8 mouse cellular contexts compared by ENCODE assay signal in the genomic region with DNA sequence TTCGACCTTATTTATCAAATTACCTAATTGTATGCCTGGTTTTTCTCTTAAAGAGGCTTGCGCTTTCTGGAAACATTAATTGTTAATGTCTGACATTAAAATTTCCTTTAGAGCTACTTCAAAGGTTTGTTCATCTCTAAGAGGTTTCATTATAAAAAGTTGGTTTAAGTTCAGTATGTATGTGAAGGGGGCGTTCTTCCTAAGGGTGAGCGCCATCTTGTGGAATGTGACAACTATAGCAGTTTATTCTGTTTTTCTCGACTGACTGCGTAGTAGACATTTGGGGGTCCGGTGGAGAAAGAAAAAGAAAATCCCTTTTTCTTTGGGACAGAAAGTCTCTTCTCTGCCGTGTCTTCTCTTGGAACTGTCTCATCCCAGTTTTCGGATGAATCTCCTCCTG. TPM values are rescaled to one million over a fixed set of nuclear protein-coding genes. Genes with fewer than 3 reads are reported as not detected.
DNase-seq lines count a peak whose midpoint lies in the region; ATAC-seq and TF ChIP-seq lines count a peak whose summit lies in the region.

No protein-coding gene starts in this region.

- TF ChIP-seq EP300 in MEL (IDR thresholded peaks at IDR 0.05; ENCODE audit: low read depth in 1 of 2, low read length in 2 of 2): no peak

- H3K9me3 ChIP-seq in heart, embryonic 16.5 days (replicated peaks; ENCODE audit: control insufficient read depth, low read length): no peaks in the 10 kb centered on the region
- no peaks in the 10 kb centered on the region for H3K9me3 ChIP-seq in MEL (replicated peaks; ENCODE audit: insufficient read depth, low read length)
- H3K9me3 ChIP-seq in forebrain, embryonic 11.5 days (ENCODE audit: control insufficient read depth, low read length): no peaks in the 10 kb centered on the region
- no peaks in the 10 kb centered on the region for H3K9me3 ChIP-seq in midbrain, embryonic 16.5 days (replicated peaks; ENCODE audit: control insufficient read depth, low read length, poor library complexity, severe bottlenecking)

- H3K4me3 ChIP-seq in heart, embryonic 16.5 days (ENCODE audit: low read length): no peak overlapping the region
- peak overlapping the region; percentile 36 to 66 for H3K4me3 ChIP-seq in MEL (ENCODE audit: control insufficient read depth in 1 of 2, insufficient read depth in 1 of 2, low read depth in 2 of 2, low read length in 2 of 2)
- no peak overlapping the region for H3K4me3 ChIP-seq in forebrain, embryonic 11.5 days (ENCODE audit: low read depth, low read length)
- no peak overlapping the region for H3K4me3 ChIP-seq in midbrain, embryonic 16.5 days (ENCODE audit: low read depth, low read length)

- peak overlapping the region; percentile 47 for H3K4me2 ChIP-seq in heart, embryonic 16.5 days (ENCODE audit: low read depth, low read length)
- H3K4me2 ChIP-seq in forebrain, embryonic 11.5 days (ENCODE audit: low read depth, low read length, severe bottlenecking): no peak overlapping the region
- H3K4me2 ChIP-seq in midbrain, embryonic 16.5 days (ENCODE audit: low read length): no peak overlapping the region

- TF ChIP-seq POLR2A in MEL (IDR thresholded peaks at IDR 0.05; ENCODE audit: control insufficient read depth in 1 of 2, insufficient read depth in 1 of 2, low read depth in 1 of 2, low read length in 2 of 2, poor library complexity in 1 of 2): no peak

- peak; percentile 97 for TF ChIP-seq RAD21 in MEL (IDR thresholded peaks at IDR 0.05; ENCODE audit: low read depth, low read length)

- ATAC-seq in heart, embryonic 16.5 days (replicated peaks; ENCODE audit: extremely low read depth, insufficient read depth, low FRiP score): no peak
- no peak for ATAC-seq in forebrain, embryonic 11.5 days (replicated peaks; ENCODE audit: low FRiP score)
- ATAC-seq in midbrain, embryonic 16.5 days: no peak

- no peaks in the 10 kb centered on the region for H3K27me3 ChIP-seq in heart, embryonic 16.5 days (ENCODE audit: control insufficient read depth, insufficient read depth, low read length)
- H3K27me3 ChIP-seq in MEL (ENCODE audit: control insufficient read depth in 1 of 2, insufficient read depth in 2 of 2, low read length in 2 of 2): peaks cover 0 to 4% of the 10 kb centered on the region in 2 experiments; a peak in 3 of 4 replicates
- H3K27me3 ChIP-seq in forebrain, embryonic 11.5 days (ENCODE audit: control insufficient read depth, insufficient read depth, low read length): no peaks in the 10 kb centered on the region
- no peaks in the 10 kb centered on the region for H3K27me3 ChIP-seq in midbrain, embryonic 16.5 days (ENCODE audit: control insufficient read depth, insufficient read depth, low read depth, low read length)

- TF ChIP-seq CTCF in MEL (IDR thresholded peaks at IDR 0.05 in 2 of 3, conservative IDR thresholded peaks at IDR 0.05 in 1 of 3; ENCODE audit: control insufficient read depth in 1 of 3, insufficient read depth in 1 of 3, low read depth in 2 of 3, low read length in 3 of 3, poor library complexity in 1 of 3, severe bottlenecking in 1 of 3): peak; percentile 56 to 99 (median 84)

- DNase-seq in heart, postnatal 36 days: no peak
- DNase-seq in 416B (ENCODE audit: low read depth) (peak; percentile 80), MEL (ENCODE audit: low read depth, low spot score) (peak; percentile 88)
- peak; percentile 16 to 43 for DNase-seq in heart, postnatal 10 days
- peak; percentile 27 for DNase-seq in skeletal muscle tissue, adult 2 months (ENCODE audit: low read depth, low spot score)
- no peak for DNase-seq in forebrain, embryonic 11.5 days (ENCODE audit: low spot score)

- no peaks in the 10 kb centered on the region for H3K4me1 ChIP-seq in heart, embryonic 16.5 days (ENCODE audit: control insufficient read depth, insufficient read depth, low read length)
- H3K4me1 ChIP-seq in MEL (ENCODE audit: control insufficient read depth in 1 of 2, insufficient read depth in 2 of 2, low read length in 2 of 2): no peaks in the 10 kb centered on the region; a peak in 1 of 4 replicates
- H3K4me1 ChIP-seq in forebrain, embryonic 11.5 days (replicated peaks; ENCODE audit: control insufficient read depth, insufficient read depth, low read length): no peaks in the 10 kb centered on the region; the same call in 1 of the 2 replicates
- peaks cover 10% of the 10 kb centered on the region; the same call in 1 of the 2 replicates for H3K4me1 ChIP-seq in midbrain, embryonic 16.5 days (ENCODE audit: control insufficient read depth, insufficient read depth, low read length)

- 0 out of 2 replicates have a peak overlapping the region, but pooled peaks have one; percentile 49 for H3K9ac ChIP-seq in heart, embryonic 16.5 days (ENCODE audit: low read length)
- peak overlapping the region; percentile 28 for H3K9ac ChIP-seq in MEL (ENCODE audit: control insufficient read depth, low read depth, low read length, poor library complexity, severe bottlenecking)
- H3K9ac ChIP-seq in forebrain, embryonic 11.5 days (ENCODE audit: low read length): no peak overlapping the region
- H3K9ac ChIP-seq in midbrain, embryonic 16.5 days (ENCODE audit: low read depth, low read length): no peak overlapping the region

- H3K79me2 ChIP-seq in MEL (ENCODE audit: control insufficient read depth, insufficient read depth, low read length, poor library complexity): no peaks in the 10 kb centered on the region

- H3K27ac ChIP-seq in heart, embryonic 16.5 days (ENCODE audit: low read length): no peak overlapping the region
- no peak overlapping the region for H3K27ac ChIP-seq in MEL (ENCODE audit: control insufficient read depth, low read depth, low read length)
- no peak overlapping the region for H3K27ac ChIP-seq in forebrain, embryonic 11.5 days (ENCODE audit: low read depth, low read length)
- H3K27ac ChIP-seq in midbrain, embryonic 16.5 days (ENCODE audit: low read length): no peak overlapping the region

- WGBS in heart, embryonic 16.5 days: 15% methylated on average over 9 of the region's 9 CpGs
- 26% methylated on average over 9 of the region's 9 CpGs for WGBS in forebrain, embryonic 11.5 days
- 18% methylated on average over 9 of the region's 9 CpGs for WGBS in midbrain, embryonic 16.5 days

- H3K36me3 ChIP-seq in heart, embryonic 16.5 days (ENCODE audit: control insufficient read depth, insufficient read depth): no peaks in the 10 kb centered on the region
- no peaks in the 10 kb centered on the region; a peak in 1 of 4 replicates for H3K36me3 ChIP-seq in MEL (ENCODE audit: control insufficient read depth in 1 of 2, insufficient read depth in 2 of 2, low read length in 2 of 2)
- no peaks in the 10 kb centered on the region for H3K36me3 ChIP-seq in forebrain, embryonic 11.5 days (ENCODE audit: control insufficient read depth, insufficient read depth, low read length)
- H3K36me3 ChIP-seq in midbrain, embryonic 16.5 days (ENCODE audit: control insufficient read depth, insufficient read depth, low read length): no peaks in the 10 kb centered on the region

- intact Hi-C loops in heart, postnatal 36 days (cut with DNase I): loop anchor here (2.0 to 5.0 kb wide), 2 partner anchors 59 to 105 kb away; no protein-coding TSS in a partner anchor
- intact Hi-C loops in heart, postnatal 10 days (cut with DNase I): loop anchor here (1.0 kb wide), 1 partner anchor 104 kb away; no protein-coding TSS in a partner anchor

TF ChIP-seq in MEL, 35 proteins besides CTCF, POLR2A, EP300 and RAD21:
- TF ChIP-seq MAZ (IDR thresholded peaks at IDR 0.05; ENCODE audit: low read depth, low read length) (peak; percentile 62; the same call in 1 of the 2 replicates), SIN3A (IDR thresholded peaks at IDR 0.05; ENCODE audit: low read length) (peak; percentile 65), ZC3H11A (IDR thresholded peaks at IDR 0.05; ENCODE audit: low read depth, low read length) (peak; percentile 88), SMC3 (IDR thresholded peaks at IDR 0.05; ENCODE audit: low read depth, low read length) (peak; percentile 95), MYB (IDR thresholded peaks at IDR 0.05; ENCODE audit: low read depth, low read length) (no peak), ZNF384 (IDR thresholded peaks at IDR 0.05; ENCODE audit: low read depth, low read length) (0 out of 2 replicates have a peak, but pooled peaks have one; percentile 45)

RNA-seq across cellular contexts. Expression of a gene that starts 32.4 kb away (rescaled TPM):
- 2.5 and 2.6 TPM in 2 replicates for polyA plus RNA-seq in heart, embryonic 16.5 days (2015; fragmentation: Nextera tagmentation; extraction: Ambion mirVana)
- total RNA-seq in heart, postnatal 36 days (2021): 10 to 100 TPM; 14.1 to 14.8 TPM
- not detected in 2 replicates for total RNA-seq in MEL (2012; rRNA removed)
- not detected for polyA plus RNA-seq in MEL (2012; ENCODE audit: insufficient read depth in 1 of 2, insufficient read length in 2 of 2, low read depth in 1 of 2, low replicate concordance in 2 of 2, missing spikeins in 1 of 2)
- total RNA-seq in heart, postnatal 10 days (2021): 10 to 100 TPM; 11.3 to 12.1 TPM
- polyA plus RNA-seq in forebrain, embryonic 11.5 days (2014; fragmentation: Nextera tagmentation; extraction: Ambion mirVana): 0.67 and 0.84 TPM in 2 replicates
- polyA plus RNA-seq in midbrain, embryonic 16.5 days (2015; fragmentation: Nextera tagmentation; extraction: Ambion mirVana): 13.2 and 17.8 TPM in 2 replicates

Comparison
In these comparisons a context has a peak if more than half of its experiments do, and no peak if none do; other contexts are left out.
1. DNase-seq: peak in 416B (single experiment), MEL (single experiment), heart, postnatal 10 days (2 of 2) and skeletal muscle tissue, adult 2 months (single experiment); none in heart, postnatal 36 days (0 of 2) and forebrain, embryonic 11.5 days (single experiment).
2. H3K4me3 ChIP-seq: peak in MEL (2 of 2); none in heart, embryonic 16.5 days (single experiment), forebrain, embryonic 11.5 days (single experiment) and midbrain, embryonic 16.5 days (single experiment).
3. H3K9ac ChIP-seq: peak in heart, embryonic 16.5 days (single experiment) and MEL (single experiment); none in forebrain, embryonic 11.5 days (single experiment) and midbrain, embryonic 16.5 days (single experiment).